Mouse (Mus musculus): ENCODE results near the gene Calr4. TPM values are rescaled to one million over a fixed set of nuclear protein-coding genes. Genes with fewer than 3 reads are reported as not detected.

Gene Calr4
- polyA plus RNA-seq, 1 experiment from 2014 or later, result 0.12 TPM

GRCm38 (mm10) chr4:109281161-109281560 is 46.9 kb downstream of the Calr4 start:
- no peak for TF ChIP-seq CTCF (IDR thresholded peaks at IDR 0.05; ENCODE audit: low read depth)
- no peaks in the 10 kb centered on the region for H3K36me3 ChIP-seq (ENCODE audit: insufficient read depth, low read length)
- no peak overlapping the region for H3K27ac ChIP-seq
- H3K9me3 ChIP-seq (replicated peaks; ENCODE audit: low read length), result no peaks in the 10 kb centered on the region
- no peak for DNase-seq (ENCODE audit: low spot score)
- peak overlapping the region; percentile 94 for H3K4me3 ChIP-seq (replicated peaks; ENCODE audit: low read depth, low read length)
- peak overlapping the region; percentile 88; the same call in 1 of the 2 replicates for H3K9ac ChIP-seq (ENCODE audit: low read depth, low read length)
- H3K4me2 ChIP-seq (ENCODE audit: low read length), result peak overlapping the region; percentile 85
- H3K4me1 ChIP-seq (replicated peaks; ENCODE audit: insufficient read depth, low read length), result 0 out of 2 replicates have a peak, but pooled peaks cover 3% of the 10 kb centered on the region
- no peaks in the 10 kb centered on the region for H3K27me3 ChIP-seq (ENCODE audit: insufficient read depth, low read length)
- 7% methylated on average over 4 of the region's 4 CpGs for WGBS
- ATAC-seq (replicated peaks; ENCODE audit: low FRiP score, low read depth), result no peak

GRCm38 (mm10) chr4:109281946-109282345 is 47.7 kb downstream of the Calr4 start:
- 88% methylated on average over 1 of the region's 1 CpGs for WGBS
- Histone ChIP-seq H3K4me1 (replicated peaks; ENCODE audit: insufficient read depth, low read length) (0 out of 2 replicates have a peak, but pooled peaks cover 3% of the 10 kb centered on the region), H3K9ac (ENCODE audit: low read depth, low read length) (no peak overlapping the region), H3K36me3 (ENCODE audit: insufficient read depth, low read length) (no peaks in the 10 kb centered on the region), H3K4me2 (ENCODE audit: low read length) (peak overlapping the region; percentile 11; the same call in 1 of the 2 replicates), H3K27me3 (ENCODE audit: insufficient read depth, low read length) (no peaks in the 10 kb centered on the region), H3K27ac (no peak overlapping the region), H3K4me3 (replicated peaks; ENCODE audit: low read depth, low read length) (no peak overlapping the region), H3K9me3 (replicated peaks; ENCODE audit: low read length) (no peaks in the 10 kb centered on the region)
- no peak for ATAC-seq (replicated peaks; ENCODE audit: low FRiP score, low read depth)
- DNase-seq (ENCODE audit: low spot score), result no peak
- no peak for TF ChIP-seq CTCF (IDR thresholded peaks at IDR 0.05; ENCODE audit: low read depth)

- H3K27ac ChIP-seq, result no peak overlapping the region
- no peak for ATAC-seq (replicated peaks; ENCODE audit: low FRiP score, low read depth)
- no peak for TF ChIP-seq CTCF (IDR thresholded peaks at IDR 0.05; ENCODE audit: low read depth)
Observed at GRCm38 (mm10) chr4:109294629-109295028, 60.3 kb downstream of the Calr4 start.

GRCm38 (mm10) chr4:109296510-109296909 is 62.2 kb downstream of the Calr4 start:
- H3K9me3 ChIP-seq (replicated peaks; ENCODE audit: low read length), result no peaks in the 10 kb centered on the region
- H3K36me3 ChIP-seq (ENCODE audit: insufficient read depth, low read length), result no peaks in the 10 kb centered on the region
- H3K9ac ChIP-seq (ENCODE audit: low read depth, low read length), result no peak overlapping the region
- no peak overlapping the region for H3K27ac ChIP-seq
- no peaks in the 10 kb centered on the region for H3K27me3 ChIP-seq (ENCODE audit: insufficient read depth, low read length)
- no peaks in the 10 kb centered on the region for H3K4me1 ChIP-seq (replicated peaks; ENCODE audit: insufficient read depth, low read length)
- H3K4me2 ChIP-seq (ENCODE audit: low read length), result no peak overlapping the region
- 81% methylated on average over 2 of the region's 2 CpGs for WGBS
- ATAC-seq (replicated peaks; ENCODE audit: low FRiP score, low read depth) (no peak), DNase-seq (ENCODE audit: low spot score) (no peak)
- no peak overlapping the region for H3K4me3 ChIP-seq (replicated peaks; ENCODE audit: low read depth, low read length)
- TF ChIP-seq CTCF (IDR thresholded peaks at IDR 0.05; ENCODE audit: low read depth), result no peak

More at GRCm38 (mm10) chr4:109294629-109295028, 60.3 kb downstream of the Calr4 start:
- Histone ChIP-seq H3K36me3 (ENCODE audit: insufficient read depth, low read length) (no peaks in the 10 kb centered on the region), H3K27me3 (ENCODE audit: insufficient read depth, low read length) (no peaks in the 10 kb centered on the region), H3K4me1 (replicated peaks; ENCODE audit: insufficient read depth, low read length) (no peaks in the 10 kb centered on the region), H3K4me2 (ENCODE audit: low read length) (no peak overlapping the region), H3K9ac (ENCODE audit: low read depth, low read length) (no peak overlapping the region), H3K4me3 (replicated peaks; ENCODE audit: low read depth, low read length) (no peak overlapping the region), H3K9me3 (replicated peaks; ENCODE audit: low read length) (no peaks in the 10 kb centered on the region)
- DNase-seq (ENCODE audit: low spot score), result no peak

GRCm38 (mm10) chr4:109299136-109299535 is 64.9 kb downstream of the Calr4 start:
- ATAC-seq (replicated peaks; ENCODE audit: low FRiP score, low read depth) (no peak), DNase-seq (ENCODE audit: low spot score) (no peak)
- H3K4me1 ChIP-seq (replicated peaks; ENCODE audit: insufficient read depth, low read length), result no peaks in the 10 kb centered on the region
- H3K9ac ChIP-seq (ENCODE audit: low read depth, low read length), result no peak overlapping the region
- H3K36me3 ChIP-seq (ENCODE audit: insufficient read depth, low read length), result no peaks in the 10 kb centered on the region
- no peak for TF ChIP-seq CTCF (IDR thresholded peaks at IDR 0.05; ENCODE audit: low read depth)
- no peak overlapping the region for H3K4me3 ChIP-seq (replicated peaks; ENCODE audit: low read depth, low read length)
- no peak overlapping the region for H3K4me2 ChIP-seq (ENCODE audit: low read length)
- H3K9me3 ChIP-seq (replicated peaks; ENCODE audit: low read length), result no peaks in the 10 kb centered on the region
- H3K27me3 ChIP-seq (ENCODE audit: insufficient read depth, low read length), result no peaks in the 10 kb centered on the region
- H3K27ac ChIP-seq, result no peak overlapping the region

Other genes with a start within 250 kb of the Calr4 start
- gene Nrd1, start 233.8 kb upstream of the Calr4 start, polyA plus RNA-seq (2015; fragmentation: Nextera tagmentation; extraction: Ambion mirVana), result 43.5 and 45.1 TPM in 2 replicates
- 78.6 and 81.0 TPM in 2 replicates for gene Osbpl9, start 32.2 kb upstream of the Calr4 start, polyA plus RNA-seq (2015; fragmentation: Nextera tagmentation; extraction: Ambion mirVana)
- 26.6 and 30.5 TPM in 2 replicates for gene Eps15, start 45.8 kb downstream of the Calr4 start, polyA plus RNA-seq (2015; fragmentation: Nextera tagmentation; extraction: Ambion mirVana)
- 2.6 and 3.0 TPM in 2 replicates for gene Ttc39a, start 172.1 kb downstream of the Calr4 start, polyA plus RNA-seq (2015; fragmentation: Nextera tagmentation; extraction: Ambion mirVana)

Measured in kidney, postnatal 0 days (tissue).